Mouse (Mus musculus) frontal cortex, postnatal 36 days (tissue): ENCODE results near the gene Spns2.
"Not testable (repeated sequence)": the region's sequence is repeated elsewhere in the genome, so short reads cannot be mapped to it uniquely, and the experiment has no call there.

Experiments used
- DNase-seq, 2 experiments: peaks; one replicate each; pipeline ENCODE4 v3.0.0; 2022; ENCODE audit warnings: low spot score in 2 of 2

Gene Spns2

GRCm38 (mm10) chr11:72473540-72473939 is 16.2 kb downstream of the Spns2 start:
- DNase-seq = no peak

GRCm38 (mm10) chr11:72471381-72471780 is 18.3 kb downstream of the Spns2 start:
- no peak for DNase-seq

- no peak for DNase-seq
These were observed 19.7 kb downstream of the Spns2 start for GRCm38 (mm10) chr11:72470004-72470403.

GRCm38 (mm10) chr11:72469217-72469616 is 20.5 kb downstream of the Spns2 start:
- no peak for DNase-seq

GRCm38 (mm10) chr11:72468525-72468924 is 21.2 kb downstream of the Spns2 start:
- no peak for DNase-seq

GRCm38 (mm10) chr11:72466694-72467507 is 22.8 kb downstream of the Spns2 start:
- no peak for DNase-seq

- no peak for DNase-seq
These were observed 23.6 kb downstream of the Spns2 start for GRCm38 (mm10) chr11:72465978-72466693.

- no peak for DNase-seq
These were observed 24.9 kb downstream of the Spns2 start for GRCm38 (mm10) chr11:72464821-72465220.

- no peak for DNase-seq
These were observed 28.2 kb downstream of the Spns2 start for GRCm38 (mm10) chr11:72461500-72461981.

GRCm38 (mm10) chr11:72458502-72458901 is 31.2 kb downstream of the Spns2 start:
- no peak for DNase-seq

- no peak for DNase-seq
These were observed 31.7 kb downstream of the Spns2 start for GRCm38 (mm10) chr11:72457995-72458496.

GRCm38 (mm10) chr11:72455694-72456093 is 34.0 kb downstream of the Spns2 start:
- peak in 1 of 2 experiments; percentile 57 for DNase-seq

- DNase-seq = no peak
These were observed 36.4 kb downstream of the Spns2 start for GRCm38 (mm10) chr11:72453105-72453953.

GRCm38 (mm10) chr11:72452140-72452665 is 37.5 kb downstream of the Spns2 start:
- no peak for DNase-seq

- no peak for DNase-seq
These were observed 42.2 kb downstream of the Spns2 start for GRCm38 (mm10) chr11:72447475-72447874.

- peak; percentile 45 to 47 for DNase-seq
These were observed 43.2 kb downstream of the Spns2 start for GRCm38 (mm10) chr11:72446311-72447105.

- peak; percentile 98 for DNase-seq
These were observed 48.6 kb downstream of the Spns2 start, which contains the start of gene Mybbp1a for GRCm38 (mm10) chr11:72440965-72441664. Gene Mybbp1a (plus strand): TSS chr11:72441355.

GRCm38 (mm10) chr11:72440597-72440964 is 49.1 kb downstream of the Spns2 start:
- DNase-seq = not testable (repeated sequence)

GRCm38 (mm10) chr11:72438411-72438810 is 51.3 kb downstream of the Spns2 start:
- no peak for DNase-seq
